Mouse (Mus musculus) midbrain, embryonic 14.5 days (tissue): ENCODE measurements around the gene Sult2b1. TPM values are rescaled to one million over a fixed set of nuclear protein-coding genes. Genes with fewer than 3 reads are reported as not detected.
A peak's percentile ranks its signal among the peaks of the same experiment; 100 is the strongest.

Experiments
- ATAC-seq: fragments of 200-750 bp; cut with Nextera tagmentation; 2 replicates; pipeline ENCODE4 v1.8.0; 2017; ENCODE audit warnings: moderate number of reproducible peaks, moderate library complexity; ENCODE audit not compliant: low FRiP score, low TSS enrichment
- DNase-seq: peaks from one replicate; pipeline ENCODE4 v3.0.0-alpha.2; 2015
- H3K27ac ChIP-seq: fragments of 300-500 bp; sonication (generic); replicated peaks from 2 replicates; pipeline ENCODE4 v1.5.1; 2014; ENCODE audit warnings: mild to moderate bottlenecking, low read depth, low read length, moderate library complexity
- H3K27me3 ChIP-seq: fragments of 300-500 bp; sonication (generic); 2 replicates; pipeline ENCODE4 v1.6.1; 2014; ENCODE audit warnings: low read length, control low read depth, mixed read lengths; ENCODE audit not compliant: control insufficient read depth, insufficient read depth
- H3K36me3 ChIP-seq: fragments of 300-500 bp; sonication (generic); 2 replicates; pipeline ENCODE4 v1.6.1; 2014; ENCODE audit warnings: low read length, control low read depth; ENCODE audit not compliant: control insufficient read depth, insufficient read depth
- H3K4me1 ChIP-seq: fragments of 300-500 bp; sonication (generic); 2 replicates; pipeline ENCODE4 v1.6.1; 2014; ENCODE audit warnings: mild to moderate bottlenecking, antibody characterized with exemption, low read length, control low read depth; ENCODE audit not compliant: control insufficient read depth, insufficient read depth
- H3K4me2 ChIP-seq: fragments of 300-500 bp; sonication (generic); 2 replicates; pipeline ENCODE4 v1.6.1; 2014; ENCODE audit warnings: mild to moderate bottlenecking, low read length, moderate library complexity
- H3K4me3 ChIP-seq: fragments of 300-500 bp; sonication (generic); replicated peaks from 2 replicates; pipeline ENCODE4 v1.5.1; 2014; ENCODE audit warnings: low read depth, low read length
- H3K9ac ChIP-seq: fragments of 300-500 bp; sonication (generic); replicated peaks from 2 replicates; pipeline ENCODE4 v1.6.1; 2014; ENCODE audit warnings: mild to moderate bottlenecking, low read length, moderate library complexity
- H3K9me3 ChIP-seq: fragments of 300-500 bp; sonication (generic); 2 replicates; pipeline ENCODE4 v1.6.1; 2016; ENCODE audit warnings: low read length, control low read depth, mixed read lengths; ENCODE audit not compliant: control insufficient read depth
- WGBS: fragments of 180-500 bp; shearing (Covaris S2); extraction: QIAGEN DNeasy Blood & Tissue Kit; methylation state at CpG from one replicate; pipeline ENCODE4 v1.1.7; 2014; 5-methylcytosine and 5-hydroxymethylcytosine counted together
- polyA plus RNA-seq: library from polyadenylated mRNA; unstranded; fragments of >200 nt; fragmentation: Nextera tagmentation; extraction: Ambion mirVana; gene quantifications from 2 replicates; pipeline ENCODE4 v1.2.1, GENCODE M21; 2014

The Sult2b1 gene
- polyA plus RNA-seq, 1 experiment from 2014 or later: 5.2 TPM

DNA sequence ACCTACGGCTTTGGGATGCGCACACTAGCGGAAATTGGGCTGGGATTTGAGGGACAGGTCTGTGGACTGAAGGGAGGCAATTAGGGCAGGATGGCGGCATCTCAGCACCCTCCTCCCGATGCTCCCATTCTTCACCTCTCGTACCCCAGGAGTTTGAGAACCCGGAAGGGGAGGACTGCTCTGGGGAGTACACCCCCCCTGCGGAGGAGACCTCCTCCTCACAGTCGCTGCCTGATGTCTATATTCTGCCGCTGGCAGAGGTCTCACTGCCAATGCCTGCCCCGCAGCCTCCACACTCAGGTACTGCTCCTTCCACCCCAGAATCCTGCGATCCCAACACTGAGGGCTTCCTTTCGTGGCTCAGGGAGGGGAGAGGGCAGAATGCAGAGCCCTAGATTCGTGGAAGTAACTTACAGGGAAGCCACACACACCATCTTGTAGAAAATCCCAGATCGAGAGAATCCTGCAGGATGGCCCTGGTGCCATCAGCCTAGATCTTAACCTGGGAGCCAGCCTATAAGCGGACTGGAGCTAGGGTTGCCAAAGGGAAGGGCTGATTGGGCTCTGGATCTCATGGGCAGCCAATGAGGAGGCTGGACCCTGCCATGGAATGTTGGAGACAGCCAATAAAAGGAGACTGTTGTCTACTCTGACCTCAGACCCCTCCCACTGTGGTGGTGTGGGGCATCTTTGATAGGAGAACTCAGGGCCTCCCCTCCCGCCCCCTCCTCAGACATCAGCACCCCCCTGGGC lies 2.4 kb upstream of the Sult2b1 start:
- no peaks in the 10 kb centered on the region for H3K9me3 ChIP-seq
- H3K36me3 ChIP-seq: peaks cover 49% of the 10 kb centered on the region
- H3K27ac ChIP-seq: peak overlapping the region; percentile 99
- peaks cover 20% of the 10 kb centered on the region for H3K4me1 ChIP-seq
- H3K4me3 ChIP-seq: peak overlapping the region; percentile 83
- ATAC-seq: no peak
- H3K9ac ChIP-seq: peak overlapping the region; percentile 88
- peak overlapping the region; percentile 90 for H3K4me2 ChIP-seq
- no peaks in the 10 kb centered on the region for H3K27me3 ChIP-seq
- DNase-seq: peak; percentile 77
- whole genome bisulfite sequencing: 12% methylated on average over 17 of the region's 17 CpGs

DNA sequence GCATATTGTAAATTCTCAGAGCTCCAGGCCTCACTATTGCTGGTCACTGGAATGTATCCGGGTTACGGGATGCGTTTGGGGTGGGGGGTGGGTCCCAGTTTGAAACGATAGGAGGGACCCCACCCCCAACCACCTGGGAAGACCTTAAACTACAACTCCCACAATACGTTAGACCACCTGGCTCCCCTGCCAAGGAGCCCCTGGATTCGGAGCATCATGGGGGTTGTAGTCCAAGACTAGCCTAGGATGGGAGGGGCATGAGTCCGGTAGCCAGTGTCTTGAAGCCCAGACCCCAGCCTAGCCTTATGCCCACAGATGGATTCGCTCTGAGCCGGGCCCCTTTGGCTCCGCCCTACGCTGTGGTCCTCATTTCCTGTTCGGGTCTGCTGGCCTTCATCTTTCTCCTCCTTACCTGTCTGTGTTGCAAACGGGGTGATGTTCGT lies 1.7 kb upstream of the Sult2b1 start:
- peak overlapping the region; percentile 99 for H3K27ac ChIP-seq
- peak; percentile 87 for DNase-seq
- no peaks in the 10 kb centered on the region for H3K9me3 ChIP-seq
- peaks cover 20% of the 10 kb centered on the region for H3K4me1 ChIP-seq
- under 1% methylated on average over 14 of the region's 14 CpGs for WGBS
- peak overlapping the region; percentile 83 for H3K4me3 ChIP-seq
- peaks cover 42% of the 10 kb centered on the region for H3K36me3 ChIP-seq
- no peaks in the 10 kb centered on the region for H3K27me3 ChIP-seq
- H3K9ac ChIP-seq: peak overlapping the region; percentile 88
- peak overlapping the region; percentile 90 for H3K4me2 ChIP-seq
- ATAC-seq: peak; percentile 24; the same call in 1 of the 2 replicates

DNA sequence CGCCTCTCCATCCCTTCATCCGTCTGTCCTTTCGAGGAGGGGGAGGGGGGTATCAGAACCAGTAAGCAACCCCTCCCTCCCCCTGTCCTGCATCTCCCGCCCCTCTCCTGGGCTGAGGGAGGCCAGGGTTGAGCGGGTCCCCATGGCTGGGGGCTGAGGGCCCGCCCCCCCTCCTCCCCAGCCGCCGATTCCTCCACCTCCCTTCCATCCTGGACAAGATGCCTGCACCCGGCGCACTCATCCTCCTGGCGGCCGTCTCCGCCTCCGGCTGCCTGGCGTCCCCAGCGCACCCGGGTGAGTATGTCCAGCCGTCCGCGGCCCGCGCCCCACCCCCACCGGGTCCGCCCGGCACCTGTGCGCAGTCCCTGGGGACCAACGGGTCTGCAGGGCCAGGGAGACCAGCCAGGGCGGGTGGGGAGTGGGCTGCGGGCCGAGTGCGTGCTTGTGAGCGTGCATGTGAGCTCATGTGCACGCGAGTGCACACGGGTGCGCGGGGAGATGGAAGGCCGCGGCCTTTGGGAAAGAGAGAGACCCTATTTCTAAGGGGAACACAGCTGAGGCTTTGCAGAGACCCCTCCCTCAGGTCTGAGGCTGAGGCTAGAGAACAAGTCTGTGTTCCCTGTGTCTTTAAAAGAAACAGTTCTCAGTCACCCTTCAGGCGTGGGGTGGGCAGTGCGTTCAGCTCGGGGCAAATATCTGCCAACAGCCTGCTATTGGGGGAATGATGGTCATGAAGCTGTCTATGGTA lies 1.1 kb upstream of the Sult2b1 start:
- Histone ChIP-seq H3K9me3 (no peaks in the 10 kb centered on the region), H3K27me3 (no peaks in the 10 kb centered on the region), H3K9ac (peak overlapping the region; percentile 88), H3K36me3 (peaks cover 36% of the 10 kb centered on the region), H3K4me2 (peak overlapping the region; percentile 90), H3K27ac (peak overlapping the region; percentile 99), H3K4me1 (peaks cover 20% of the 10 kb centered on the region), H3K4me3 (peak overlapping the region; percentile 83)
- DNase-seq (no peak), ATAC-seq (peak; percentile 3; the same call in 1 of the 2 replicates)
- WGBS: under 1% methylated on average over 40 of the region's 42 CpGs

DNA sequence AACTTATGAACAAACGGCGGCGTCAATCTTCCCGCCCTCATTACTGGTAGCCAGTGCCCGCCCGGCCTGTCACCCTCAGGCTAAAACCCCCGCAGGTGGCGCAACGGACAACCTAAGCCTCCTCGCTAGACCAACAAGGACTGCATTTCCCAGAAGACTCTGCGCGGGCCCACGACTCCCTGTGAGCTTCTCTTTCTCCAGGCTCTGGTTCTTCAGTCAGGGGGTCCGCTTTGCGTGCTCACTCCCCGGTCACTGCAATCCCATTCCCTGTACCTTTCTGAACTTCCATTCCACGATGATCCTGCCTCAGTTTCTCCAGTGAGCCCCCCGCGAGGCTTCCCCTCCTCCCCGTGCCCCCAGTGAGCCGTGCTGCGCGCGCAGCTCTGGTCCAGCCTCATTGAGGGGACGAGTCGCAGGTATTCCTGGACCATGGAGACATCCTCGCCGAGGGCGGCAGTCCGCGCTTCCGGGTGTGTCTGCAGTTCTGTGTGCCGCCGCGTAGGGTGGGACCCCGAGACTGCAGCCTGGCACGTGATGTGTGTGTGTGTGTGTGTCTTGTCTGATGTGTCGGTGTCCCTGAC lies 868 bp downstream of the Sult2b1 start, which contains the start of gene Lmtk3:
Lmtk3 (plus strand) TSS at position 228 of the 581 bp plus-strand sequence.
- DNase-seq (peak; percentile 91), ATAC-seq (peak; percentile 57)
- peak within 1 kb of the TSS; percentile 83 for H3K4me3 ChIP-seq
- WGBS: under 1% methylated on average over 38 of the region's 38 CpGs
- no peaks in the 10 kb centered on the region for H3K9me3 ChIP-seq
- H3K27ac ChIP-seq: peak within 1 kb of the TSS; percentile 99
- peak within 1 kb of the TSS; percentile 90 for H3K4me2 ChIP-seq
- no peaks in the 10 kb centered on the region for H3K27me3 ChIP-seq
- peaks cover 16% of the 10 kb centered on the region for H3K36me3 ChIP-seq
- H3K9ac ChIP-seq: peak within 1 kb of the TSS; percentile 88
- H3K4me1 ChIP-seq: peaks cover 20% of the 10 kb centered on the region

DNA sequence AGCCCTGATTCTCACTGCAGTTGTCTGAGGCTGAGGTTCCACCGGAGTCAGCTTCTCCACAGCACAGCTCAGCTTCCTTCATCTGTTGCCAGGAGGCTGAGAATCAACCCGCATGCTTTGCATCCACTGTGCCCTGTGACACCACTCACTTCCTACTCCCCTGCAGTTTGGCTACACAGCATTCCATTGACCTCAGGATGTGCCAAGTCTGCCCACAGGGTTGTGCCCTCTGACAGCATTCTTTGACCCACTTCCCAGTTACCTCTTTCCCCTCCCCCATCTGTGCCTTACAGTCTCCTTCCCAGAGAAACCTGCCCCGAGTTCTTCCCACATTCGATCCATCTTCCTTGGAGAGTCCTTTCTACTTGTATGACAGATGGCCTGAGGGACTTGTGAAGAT lies 2.2 kb downstream of the Sult2b1 start:
- Histone ChIP-seq H3K36me3 (peaks cover 3% of the 10 kb centered on the region), H3K27ac (no peak overlapping the region), H3K9ac (no peak overlapping the region), H3K4me1 (peaks cover 17% of the 10 kb centered on the region), H3K4me2 (no peak overlapping the region), H3K27me3 (no peaks in the 10 kb centered on the region), H3K4me3 (no peak overlapping the region), H3K9me3 (no peaks in the 10 kb centered on the region)
- WGBS: 76% methylated on average over 4 of the region's 4 CpGs
- no peak for DNase-seq
- ATAC-seq: no peak

DNA sequence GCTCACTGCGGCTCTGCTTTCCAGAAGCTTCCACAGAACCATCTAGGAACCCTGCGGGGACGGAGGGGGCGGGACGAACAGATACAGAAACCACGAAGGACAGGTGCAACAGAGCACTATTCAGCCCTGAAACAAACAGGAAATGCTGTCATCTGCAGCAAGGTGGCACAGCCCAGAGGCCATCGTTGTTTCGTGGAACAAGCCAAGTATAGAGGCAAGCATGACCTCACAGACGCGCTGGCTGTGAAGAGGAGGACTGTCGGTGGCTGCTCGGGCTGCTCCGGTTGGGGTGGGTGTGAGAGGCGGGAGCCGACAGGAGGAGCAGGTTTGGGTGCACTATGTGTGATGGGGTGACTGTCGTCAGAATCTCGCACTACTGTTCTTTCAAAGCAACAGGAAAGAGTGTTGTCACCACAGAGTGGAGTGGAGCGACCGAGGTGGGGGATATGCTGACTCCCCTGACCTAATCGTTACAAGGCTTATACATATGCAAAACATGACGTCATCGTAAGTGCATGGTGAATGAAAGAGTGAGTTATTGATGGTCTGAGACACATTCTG lies 5.3 kb downstream of the Sult2b1 start:
- no peak overlapping the region for H3K4me3 ChIP-seq
- H3K27ac ChIP-seq: no peak overlapping the region
- H3K27me3 ChIP-seq: no peaks in the 10 kb centered on the region
- 25% methylated on average over 22 of the region's 22 CpGs for WGBS
- 0 out of 2 replicates have a peak, but pooled peaks cover under 1% of the 10 kb centered on the region for H3K4me1 ChIP-seq
- no peak for DNase-seq
- H3K36me3 ChIP-seq: no peaks in the 10 kb centered on the region
- no peak for ATAC-seq
- H3K4me2 ChIP-seq: peak overlapping the region; percentile 35
- peak overlapping the region; percentile 20; the same call in 1 of the 2 replicates for H3K9ac ChIP-seq
- no peaks in the 10 kb centered on the region for H3K9me3 ChIP-seq

DNA sequence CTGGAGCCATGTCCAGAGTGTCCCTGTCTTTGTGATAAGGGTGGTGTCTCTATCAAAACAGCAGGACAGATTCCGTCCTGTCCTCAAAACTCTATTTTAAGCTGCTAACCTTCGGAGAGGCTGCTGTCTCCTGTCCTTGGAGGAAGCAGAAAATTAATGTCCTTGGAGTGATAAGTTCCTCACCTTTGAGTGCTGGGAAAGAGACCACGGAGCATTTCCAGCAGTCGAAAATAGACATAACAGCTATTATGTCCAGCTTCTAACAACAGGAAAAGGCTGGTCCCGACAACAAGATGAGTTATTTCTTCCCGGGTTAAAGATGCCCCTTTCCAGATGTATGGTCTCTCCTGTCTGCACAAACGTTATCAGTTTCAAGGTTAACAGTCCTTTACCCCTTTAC lies 9.2 kb downstream of the Sult2b1 start:
- no peak for DNase-seq
- WGBS: 84% methylated on average over 7 of the region's 7 CpGs
- no peak overlapping the region for H3K9ac ChIP-seq

GRCm38 (mm10) chr7:45771101-45771500 lies 13.4 kb downstream of the Sult2b1 start:
- ATAC-seq: no peak
- no peak for DNase-seq
- Histone ChIP-seq H3K9me3 (no peaks in the 10 kb centered on the region), H3K36me3 (no peaks in the 10 kb centered on the region), H3K4me2 (no peak overlapping the region), H3K4me3 (no peak overlapping the region), H3K9ac (no peak overlapping the region), H3K27ac (no peak overlapping the region), H3K4me1 (no peaks in the 10 kb centered on the region), H3K27me3 (no peaks in the 10 kb centered on the region)
- 58% methylated on average over 4 of the region's 4 CpGs for WGBS

More for the DNA sequence above, 9.2 kb downstream of the Sult2b1 start:
- H3K4me1 ChIP-seq: no peaks in the 10 kb centered on the region
- ATAC-seq: no peak
- H3K27ac ChIP-seq: no peak overlapping the region
- no peaks in the 10 kb centered on the region for H3K36me3 ChIP-seq
- no peaks in the 10 kb centered on the region for H3K27me3 ChIP-seq
- H3K9me3 ChIP-seq: no peaks in the 10 kb centered on the region
- no peak overlapping the region for H3K4me3 ChIP-seq
- H3K4me2 ChIP-seq: no peak overlapping the region
